Mouse (Mus musculus): Measurements from ENCODE around the gene Syt8. TPM values are rescaled to one million over a fixed set of nuclear protein-coding genes. Genes with fewer than 3 reads are reported as not detected.

Syt8 gene
- total RNA-seq, 4 experiments from 2014 or later: 1.2 TPM; not detected in 3

- DNase-seq: no peak
These were observed 42.3 kb downstream of the Syt8 start for GRCm38 (mm10) chr7:142476795-142477452.

- no peak for DNase-seq
These were observed 43.4 kb downstream of the Syt8 start for GRCm38 (mm10) chr7:142478001-142478400.

GRCm38 (mm10) chr7:142478574-142478973 is 43.9 kb downstream of the Syt8 start:
- no peak for DNase-seq

GRCm38 (mm10) chr7:142479307-142479706 is 44.7 kb downstream of the Syt8 start:
- DNase-seq: no peak

- no peak for DNase-seq
These were observed 45.2 kb downstream of the Syt8 start for GRCm38 (mm10) chr7:142479886-142480285.

- no peak for DNase-seq
These were observed 46.0 kb downstream of the Syt8 start for GRCm38 (mm10) chr7:142480661-142481060.

GRCm38 (mm10) chr7:142481186-142481567 is 46.5 kb downstream of the Syt8 start:
- no peak for DNase-seq

- DNase-seq: no peak
These were observed 47.1 kb downstream of the Syt8 start for GRCm38 (mm10) chr7:142481568-142482255.

GRCm38 (mm10) chr7:142482256-142482609 is 47.6 kb downstream of the Syt8 start:
- no peak for DNase-seq

GRCm38 (mm10) chr7:142483136-142483535 is 48.5 kb downstream of the Syt8 start:
- DNase-seq: no peak

- no peak for DNase-seq
These were observed 50.1 kb downstream of the Syt8 start for GRCm38 (mm10) chr7:142484780-142485179.

GRCm38 (mm10) chr7:142486751-142487162 is 52.1 kb downstream of the Syt8 start:
- no peak for DNase-seq

GRCm38 (mm10) chr7:142487341-142487859 is 52.8 kb downstream of the Syt8 start:
- no peak for DNase-seq

- DNase-seq: no peak
These were observed 53.4 kb downstream of the Syt8 start for GRCm38 (mm10) chr7:142488053-142488452.

Other genes starting within 250 kb of the Syt8 start
- gene Gm10153, start 244.5 kb upstream of the Syt8 start, total RNA-seq (2022): not detected
- gene Krtap5-3, start 233.5 kb upstream of the Syt8 start, total RNA-seq (2022): not detected
- not detected for gene Gm7579, start 223.0 kb upstream of the Syt8 start, total RNA-seq (2022)
- gene Krtap5-5, start 204.9 kb upstream of the Syt8 start, total RNA-seq (2022): not detected
- not detected for gene Gm40460, start 193.8 kb upstream of the Syt8 start, total RNA-seq (2022)
- gene Gm2431, start 176.5 kb upstream of the Syt8 start, total RNA-seq (2022): not detected
- gene Gm4559, start 160.5 kb upstream of the Syt8 start, total RNA-seq (2022): not detected
- not detected for gene Krtap5-1, start 137.7 kb upstream of the Syt8 start, total RNA-seq (2022)
- not detected for gene Krtap5-4, start 131.3 kb upstream of the Syt8 start, total RNA-seq (2022)
- 1 to 10 TPM; 2.7 to 7.8 (median 5.3) TPM for gene Ifitm10, start 61.1 kb upstream of the Syt8 start, total RNA-seq (2022)
- 10 to 100 TPM in 3 of 4 experiments, 1 to 10 TPM in 1; 9.0 to 16.1 (median 11.0) TPM for gene Gm49369, start 52.2 kb upstream of the Syt8 start, total RNA-seq (2022)
- gene Ctsd, start 46.8 kb upstream of the Syt8 start, total RNA-seq (2022): 1,000 to 10,000 TPM in 2 of 4 experiments, 100 to 1,000 TPM in 2; 808 to 1,559 (median 1,212) TPM
- 1 to 10 TPM in 1 of 4 experiments, under 1 TPM in 3; 0.43 to 1.1 (median 0.85) TPM for gene Tnni2, start 7.0 kb downstream of the Syt8 start, total RNA-seq (2022)
- 10 to 100 TPM; 18.1 to 31.9 (median 21.4) TPM for gene Lsp1, start 26.0 kb downstream of the Syt8 start, total RNA-seq (2022)
- 1 to 10 TPM in 3 of 4 experiments, not detected in 1; 1.1 to 1.5 (median 1.3) TPM for gene Tnnt3, start 64.0 kb downstream of the Syt8 start, total RNA-seq (2022)
- gene Mrpl23, start 97.8 kb downstream of the Syt8 start, total RNA-seq (2022): 10 to 100 TPM in 1 of 4 experiments, 1 to 10 TPM in 3; 2.2 to 13.7 (median 4.8) TPM
- gene Igf2, start 232.0 kb downstream of the Syt8 start, total RNA-seq (2022): 10 to 100 TPM; 17.1 to 37.9 (median 21.7) TPM
- gene Gm49394, start 235.1 kb downstream of the Syt8 start, total RNA-seq (2022): not detected

All from adrenal gland, adult 8-10 months (tissue).